Mouse (Mus musculus) forebrain, postnatal 0 days (tissue): ENCODE measurements around the gene Fcrls. TPM values are rescaled to one million over a fixed set of nuclear protein-coding genes. Genes with fewer than 3 reads are reported as not detected.

Source experiments
- ATAC-seq: fragments of 200-750 bp; cut with Nextera tagmentation; 2 replicates; pipeline ENCODE4 v1.8.0; 2017; ENCODE audit warnings: mild to moderate bottlenecking, moderate library complexity
- DNase-seq: peaks from one replicate; pipeline ENCODE4 v3.0.0-alpha.2; 2015
- H3K27ac ChIP-seq: fragments of 300-500 bp; sonication (generic); 2 replicates; pipeline ENCODE4 v1.5.1; 2014; ENCODE audit warnings: low read depth, mild to moderate bottlenecking, antibody characterized with exemption, low read length, moderate library complexity, mixed read lengths
- H3K27me3 ChIP-seq: fragments of 300-500 bp; sonication (generic); 2 replicates; pipeline ENCODE4 v1.6.1; 2014; ENCODE audit warnings: mild to moderate bottlenecking, low read length, mixed read lengths; ENCODE audit not compliant: insufficient read depth
- H3K36me3 ChIP-seq: fragments of 300-500 bp; sonication (generic); 2 replicates; pipeline ENCODE4 v1.6.1; 2014; ENCODE audit warnings: mild to moderate bottlenecking, moderate library complexity; ENCODE audit not compliant: insufficient read depth
- H3K4me1 ChIP-seq: fragments of 300-500 bp; sonication (generic); 2 replicates; pipeline ENCODE4 v1.6.1; 2014; ENCODE audit warnings: antibody characterized with exemption; ENCODE audit not compliant: insufficient read depth
- H3K4me2 ChIP-seq: fragments of 300-500 bp; sonication (generic); 2 replicates; pipeline ENCODE4 v1.6.1; 2014; ENCODE audit warnings: low read depth, mild to moderate bottlenecking, moderate library complexity
- H3K4me3 ChIP-seq: fragments of 300-500 bp; sonication (generic); 2 replicates; pipeline ENCODE4 v1.5.1; 2014; ENCODE audit warnings: low read depth, low read length, mixed read lengths
- H3K9ac ChIP-seq: fragments of 300-500 bp; sonication (generic); 2 replicates; pipeline ENCODE4 v1.6.1; 2014; ENCODE audit warnings: mild to moderate bottlenecking
- H3K9me3 ChIP-seq: fragments of 300-500 bp; sonication (generic); 2 replicates; pipeline ENCODE4 v1.6.1; 2016; ENCODE audit warnings: low read length
- CTCF ChIP-seq: sonication (generic); IDR thresholded peaks from 2 replicates; pipeline ENCODE4 v1.5.1; 2016; ENCODE audit warnings: antibody characterized with exemption, control low read depth, low read depth
- WGBS: fragments of 180-500 bp; shearing (Covaris S2); extraction: QIAGEN DNeasy Blood & Tissue Kit; methylation state at CpG from one replicate; pipeline ENCODE4 v1.1.7; 2014; 5-methylcytosine and 5-hydroxymethylcytosine counted together
- polyA plus RNA-seq: library from polyadenylated mRNA; unstranded; fragments of >200 nt; fragmentation: Nextera tagmentation; extraction: Ambion mirVana; gene quantifications from 2 replicates; pipeline ENCODE4 v1.2.1, GENCODE M21; 2015
- total RNA-seq: library from RNA; depleted of rRNA; stranded (reverse); fragments of >200 nt; gene quantifications from 2 replicates; pipeline ENCODE4 v1.2.3, GENCODE M21; 2014; rRNA removed

The Fcrls gene
- total and polyA plus RNA-seq, 2 experiments from 2014 or later, result 13.9 to 16.2 TPM

DNA sequence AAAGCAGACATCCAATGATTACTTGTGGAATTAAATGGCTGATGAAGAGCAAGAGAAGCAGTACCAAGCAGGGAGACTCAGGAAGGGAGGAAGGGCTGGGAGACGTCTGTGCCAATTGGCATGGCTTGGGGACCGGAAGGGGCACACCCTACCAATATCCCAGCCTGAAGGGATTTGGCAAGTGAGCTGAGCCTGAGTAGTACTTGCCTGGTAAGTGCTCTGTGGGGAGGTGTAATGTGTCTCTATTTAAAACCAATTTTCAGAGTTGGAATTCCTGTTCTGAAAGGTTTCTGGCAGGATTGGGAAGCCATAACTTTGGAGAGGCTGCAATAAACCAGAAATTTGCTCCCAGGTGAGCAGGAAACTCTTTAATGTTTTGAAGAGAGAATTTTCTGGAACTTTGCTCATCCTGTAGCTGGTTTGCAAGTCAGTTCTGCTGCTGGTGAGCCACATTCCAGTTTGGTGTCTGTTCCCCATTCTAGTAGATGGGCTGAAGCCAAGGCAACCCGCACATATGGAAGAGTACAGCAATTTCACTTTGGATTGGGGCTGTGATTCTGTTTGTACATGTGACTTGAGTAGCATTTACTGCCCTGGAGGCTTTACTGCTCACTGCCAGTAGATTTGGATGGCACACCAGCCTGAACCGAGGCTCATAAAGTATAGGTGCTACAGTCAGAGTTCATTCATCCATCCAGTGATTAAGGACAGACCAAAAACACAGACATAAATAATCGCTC is 57.0 kb downstream of the Fcrls start:
- H3K4me1 ChIP-seq, result no peaks in the 10 kb centered on the region
- H3K4me2 ChIP-seq, result no peak overlapping the region
- no peaks in the 10 kb centered on the region for H3K27me3 ChIP-seq
- no peak overlapping the region for H3K27ac ChIP-seq
- H3K9ac ChIP-seq, result no peak overlapping the region
- no peaks in the 10 kb centered on the region for H3K9me3 ChIP-seq
- no peaks in the 10 kb centered on the region for H3K36me3 ChIP-seq
- 63% methylated on average over 5 of the region's 5 CpGs for WGBS
- DNase-seq, result no peak
- no peak for ATAC-seq
- no peak for TF ChIP-seq CTCF
- H3K4me3 ChIP-seq, result no peak overlapping the region

Other genes with a start within 250 kb of the Fcrls start
- gene Kirrel, start 89.0 kb downstream of the Fcrls start, total RNA-seq, result 4.7 and 6.9 TPM in 2 replicates
- gene Kirrel, start 89.0 kb downstream of the Fcrls start, polyA plus RNA-seq, result 1.1 and 2.2 TPM in 2 replicates
- 0.15 TPM in 1 of 2 replicates, not detected in the other for gene Cd5l, start 94.1 kb upstream of the Fcrls start, total RNA-seq
- not detected in 2 replicates for gene Cd5l, start 94.1 kb upstream of the Fcrls start, polyA plus RNA-seq
- not detected in 2 replicates for gene Fcrl1, start 112.6 kb upstream of the Fcrls start, total RNA-seq
- 0.10 TPM in 1 of 2 replicates, not detected in the other for gene Fcrl1, start 112.6 kb upstream of the Fcrls start, polyA plus RNA-seq
- gene Fcrl5, start 172.0 kb upstream of the Fcrls start, total RNA-seq, result not detected in 2 replicates
- gene Fcrl5, start 172.0 kb upstream of the Fcrls start, polyA plus RNA-seq, result not detected in 2 replicates